Mouse (Mus musculus): ENCODE measurements around the gene Adam22.
"Not testable (repeated sequence)": the region's sequence is repeated elsewhere in the genome, so short reads cannot be mapped to it uniquely, and the experiment has no call there.

Adam22 gene

GRCm38 (mm10) chr5:8326671-8327070, 41.3 kb downstream of the Adam22 start:
- no peak for DNase-seq (ENCODE audit: extremely low spot score, low spot score)

DNA sequence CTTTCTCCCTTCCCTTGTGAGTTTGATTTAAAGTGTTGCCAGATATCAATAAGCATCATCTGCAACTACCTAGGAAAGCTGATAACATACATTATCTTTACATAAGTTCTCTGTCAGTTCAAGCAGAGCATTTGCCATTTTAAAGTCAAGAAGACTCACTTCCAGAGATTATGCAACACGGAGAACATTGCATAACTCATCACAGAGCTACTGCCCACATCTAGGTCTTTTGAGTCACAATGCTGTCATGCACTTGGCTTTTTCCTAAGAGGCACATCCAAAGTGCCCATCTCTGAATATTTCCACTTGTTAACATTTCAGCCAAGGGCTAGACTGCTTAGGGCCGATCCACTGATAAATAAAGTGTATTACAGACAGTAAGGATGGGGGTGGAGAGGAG, 55.6 kb downstream of the Adam22 start:
- DNase-seq (ENCODE audit: extremely low spot score, low spot score): no peak

GRCm38 (mm10) chr5:8310907-8311306, 57.1 kb downstream of the Adam22 start:
- no peak for DNase-seq (ENCODE audit: extremely low spot score, low spot score)

DNA sequence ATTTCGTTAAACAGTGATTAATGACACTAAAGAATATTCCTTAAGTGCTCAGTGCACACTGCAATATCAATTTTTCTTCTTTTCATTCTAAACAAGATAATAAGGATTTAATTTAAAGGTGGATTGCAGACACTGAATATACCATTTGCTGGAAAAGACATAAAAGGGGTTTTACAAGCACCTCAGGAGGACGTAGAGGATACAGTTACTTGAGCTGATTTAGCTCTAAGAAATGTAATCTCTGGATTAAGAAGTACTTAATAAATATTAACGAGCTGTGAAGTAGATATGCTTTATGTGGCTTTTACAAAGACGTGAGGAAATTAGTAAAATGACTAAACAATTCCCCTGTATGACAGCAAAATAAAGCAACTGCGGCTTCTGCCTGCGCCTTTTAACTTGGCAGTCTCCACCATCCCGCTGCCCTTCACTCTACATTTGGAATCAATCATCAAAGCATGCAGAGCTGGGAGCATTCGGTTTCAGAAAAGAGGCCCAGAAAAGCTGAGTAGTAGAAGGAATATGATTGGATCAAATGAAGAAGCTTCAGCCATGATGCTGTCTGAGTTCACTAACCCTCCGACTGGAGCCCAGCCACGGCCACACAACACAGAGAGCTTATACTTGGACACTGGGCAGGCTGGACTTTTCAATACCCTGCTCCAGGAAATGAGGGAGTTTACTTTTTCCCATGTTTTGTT, 70.1 kb downstream of the Adam22 start:
- DNase-seq (ENCODE audit: extremely low spot score, low spot score): no peak

DNA sequence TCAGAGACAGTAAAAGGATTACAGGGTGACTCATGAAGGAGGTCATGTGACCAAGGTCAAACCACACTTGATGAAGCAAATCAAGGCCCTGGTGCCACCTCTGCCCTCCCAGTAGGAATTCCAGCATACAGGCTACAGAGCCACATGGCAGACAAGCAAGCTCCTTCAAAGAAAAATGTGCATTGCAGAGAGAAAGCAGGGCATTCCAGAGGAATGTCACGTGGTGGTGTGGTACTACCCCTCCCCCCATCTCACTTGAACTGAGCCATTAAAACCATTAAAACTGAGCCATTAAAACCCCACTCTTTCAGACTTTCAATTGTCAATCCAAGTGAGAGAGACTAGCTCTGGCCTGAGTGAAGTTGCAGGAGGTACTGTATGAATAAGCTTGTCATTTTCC, 74.7 kb downstream of the Adam22 start:
- no peak for DNase-seq (ENCODE audit: extremely low spot score, low spot score)

GRCm38 (mm10) chr5:8291496-8291895, 76.5 kb downstream of the Adam22 start:
- DNase-seq (ENCODE audit: extremely low spot score, low spot score): no peak

- DNase-seq (ENCODE audit: extremely low spot score, low spot score): no peak
Measured at GRCm38 (mm10) chr5:8289678-8290614, 78.0 kb downstream of the Adam22 start.

DNA sequence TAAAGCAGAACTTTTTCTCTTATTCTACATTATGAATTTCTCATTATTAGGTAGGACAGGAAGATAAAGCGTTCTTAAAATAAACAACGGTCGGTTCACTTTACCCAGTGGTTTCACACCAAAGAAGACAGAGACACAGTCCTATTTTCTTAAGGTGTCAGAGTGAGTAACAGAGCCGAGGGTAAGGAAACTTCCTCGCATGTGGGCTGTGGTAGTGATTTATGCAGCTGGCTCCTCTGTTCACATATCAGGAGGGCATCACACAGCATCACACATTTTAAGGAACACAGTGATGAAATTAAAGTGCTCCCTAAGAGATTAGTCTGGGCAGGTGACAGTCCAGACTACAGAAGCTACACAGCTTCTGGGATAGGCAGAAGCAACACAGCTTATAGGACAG, 83.8 kb downstream of the Adam22 start:
- DNase-seq (ENCODE audit: extremely low spot score, low spot score): no peak

DNA sequence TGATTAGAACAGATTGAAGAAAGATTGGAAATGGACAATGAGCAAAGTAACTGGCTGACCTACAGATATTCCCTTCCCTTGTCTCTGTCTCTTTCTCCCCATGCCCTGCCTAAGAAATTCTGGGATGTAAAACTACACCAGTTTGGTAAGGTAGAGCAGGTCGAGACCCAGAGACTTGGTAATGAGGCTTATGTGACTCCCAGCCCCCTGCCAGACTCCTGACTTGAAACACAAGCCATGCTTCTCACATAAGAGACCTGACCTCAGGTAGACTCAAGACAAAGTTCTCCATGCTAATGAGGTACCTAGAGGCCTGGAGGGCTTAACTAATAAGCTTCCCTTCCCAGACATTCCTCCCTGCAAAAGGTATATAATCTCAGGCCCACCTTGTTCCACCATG, 91.8 kb downstream of the Adam22 start:
- no peak for DNase-seq (ENCODE audit: extremely low spot score, low spot score)

- no peak for DNase-seq (ENCODE audit: extremely low spot score, low spot score)
Measured at GRCm38 (mm10) chr5:8257366-8257765, 110.6 kb downstream of the Adam22 start.

DNA sequence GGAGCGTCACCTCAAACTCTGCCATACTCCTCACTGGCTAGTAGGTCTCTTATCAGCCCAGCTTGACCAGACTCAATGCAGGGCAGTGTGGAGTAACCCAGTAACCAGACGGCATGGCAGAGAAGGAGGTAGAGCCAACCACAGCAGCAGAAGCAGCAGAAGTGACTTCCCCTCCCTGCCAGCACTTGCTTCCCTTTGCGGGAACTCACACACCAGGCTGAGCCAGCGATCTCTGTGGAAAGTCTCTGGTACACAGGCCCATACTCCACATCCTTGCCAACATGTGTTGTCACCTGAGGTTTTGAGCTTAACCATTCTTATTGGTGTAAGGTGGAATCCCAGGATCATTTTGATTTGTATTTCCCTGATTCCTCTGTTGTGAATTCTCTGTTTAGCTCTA, 111.5 kb downstream of the Adam22 start:
- DNase-seq (ENCODE audit: extremely low spot score, low spot score): no peak

- no peak for DNase-seq (ENCODE audit: extremely low spot score, low spot score)
Measured at GRCm38 (mm10) chr5:8244696-8245095, 123.3 kb downstream of the Adam22 start.

DNA sequence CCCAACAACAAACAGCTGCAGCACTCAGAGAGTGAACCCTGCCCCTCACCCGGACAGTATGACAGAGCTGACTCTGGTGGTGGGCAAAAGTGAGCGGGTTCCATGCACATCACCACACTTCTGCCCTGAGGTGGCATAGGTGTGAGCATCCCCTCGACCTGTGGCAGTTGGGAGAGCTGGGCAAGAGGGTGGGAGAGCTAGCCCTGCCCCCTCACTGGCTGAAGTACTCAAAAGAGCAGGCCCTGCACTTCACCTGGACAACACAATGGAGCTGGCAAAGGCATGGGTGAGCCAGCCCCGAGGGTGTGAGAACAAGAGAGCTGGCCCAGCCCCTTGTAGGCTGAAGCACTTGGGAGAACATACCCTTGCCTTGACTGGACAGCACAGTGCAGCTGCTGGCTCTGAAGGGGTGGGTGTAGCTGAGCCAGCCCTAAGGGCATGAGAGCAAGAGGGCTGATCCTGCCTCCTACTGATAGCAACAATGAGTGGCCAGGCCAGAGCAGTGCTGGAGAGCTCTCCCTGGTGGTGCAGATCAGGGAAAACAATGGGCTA, 124.8 kb downstream of the Adam22 start:
- no peak for DNase-seq (ENCODE audit: extremely low spot score, low spot score)

- DNase-seq (ENCODE audit: extremely low spot score, low spot score): no peak
Measured at GRCm38 (mm10) chr5:8242660-8243059, 125.3 kb downstream of the Adam22 start.

- DNase-seq (ENCODE audit: extremely low spot score, low spot score): no peak
Measured at GRCm38 (mm10) chr5:8227073-8227472, 140.9 kb downstream of the Adam22 start.

GRCm38 (mm10) chr5:8224321-8224705, 143.6 kb downstream of the Adam22 start:
- no peak for DNase-seq (ENCODE audit: extremely low spot score, low spot score)

GRCm38 (mm10) chr5:8223597-8224320, 144.2 kb downstream of the Adam22 start:
- DNase-seq (ENCODE audit: extremely low spot score, low spot score): no peak

DNA sequence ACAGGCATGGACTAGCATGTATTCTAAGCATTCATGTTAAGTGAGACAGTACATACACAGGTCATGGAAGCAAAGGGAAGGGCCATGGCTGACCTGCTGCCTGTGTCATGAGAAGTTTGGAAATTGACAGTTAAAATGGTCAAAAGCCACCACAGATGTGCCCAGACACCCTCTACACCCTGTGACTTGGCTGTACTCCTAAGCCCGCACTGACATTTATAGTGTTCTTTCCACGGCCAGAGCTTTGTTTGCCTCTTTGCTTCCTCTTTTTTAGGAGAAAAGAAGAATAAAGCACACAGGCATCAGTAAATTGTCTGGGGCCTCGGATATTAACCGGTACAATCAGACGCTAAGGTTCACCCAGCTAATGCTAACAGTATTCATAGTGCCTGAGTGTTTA, 146.3 kb downstream of the Adam22 start:
- no peak for DNase-seq (ENCODE audit: extremely low spot score, low spot score)

DNA sequence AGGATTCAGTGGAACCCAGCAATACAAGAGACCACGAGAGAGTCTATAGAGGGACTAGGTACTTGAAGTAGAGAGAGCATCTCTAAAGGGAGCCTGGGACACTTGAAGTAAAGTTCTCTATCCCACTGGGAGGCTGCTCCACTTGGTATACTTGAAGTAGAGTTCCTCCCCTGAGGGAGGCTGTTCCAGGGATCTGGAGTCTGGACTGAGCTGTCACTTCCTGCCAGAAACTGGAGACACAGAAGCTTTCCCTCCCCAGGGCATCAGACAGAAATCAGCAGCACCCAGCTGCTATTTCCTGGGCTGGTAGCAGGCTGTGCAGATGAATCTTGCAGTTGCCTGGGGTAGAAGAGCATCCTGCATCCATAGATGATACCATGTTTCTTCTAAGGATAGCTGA, 152.1 kb downstream of the Adam22 start:
- no peak for DNase-seq (ENCODE audit: extremely low spot score, low spot score)

DNA sequence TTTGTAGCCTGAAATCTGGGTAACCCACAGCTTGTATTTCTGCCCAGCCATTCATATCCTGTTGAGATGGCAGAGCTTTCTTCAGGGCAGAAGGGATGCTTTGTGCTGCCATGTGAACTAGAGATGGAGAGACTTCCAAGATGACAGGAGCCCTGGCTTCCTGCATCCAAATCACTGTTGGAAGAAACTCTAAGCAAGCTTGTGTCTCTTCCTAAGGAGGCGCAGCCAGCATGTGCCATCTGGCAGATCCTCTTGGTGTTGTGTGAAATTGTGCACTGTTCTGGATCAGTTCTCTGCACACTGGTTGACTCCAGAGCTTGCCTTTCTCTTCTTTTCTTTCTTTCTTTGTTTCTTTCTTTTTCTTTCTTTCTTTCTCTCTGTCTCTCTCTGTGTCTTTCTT, 183.0 kb downstream of the Adam22 start:
- not testable (repeated sequence) for DNase-seq (ENCODE audit: extremely low spot score, low spot score)

- DNase-seq (ENCODE audit: extremely low spot score, low spot score): no peak
Measured at GRCm38 (mm10) chr5:8180646-8181045, 187.3 kb downstream of the Adam22 start.

DNA sequence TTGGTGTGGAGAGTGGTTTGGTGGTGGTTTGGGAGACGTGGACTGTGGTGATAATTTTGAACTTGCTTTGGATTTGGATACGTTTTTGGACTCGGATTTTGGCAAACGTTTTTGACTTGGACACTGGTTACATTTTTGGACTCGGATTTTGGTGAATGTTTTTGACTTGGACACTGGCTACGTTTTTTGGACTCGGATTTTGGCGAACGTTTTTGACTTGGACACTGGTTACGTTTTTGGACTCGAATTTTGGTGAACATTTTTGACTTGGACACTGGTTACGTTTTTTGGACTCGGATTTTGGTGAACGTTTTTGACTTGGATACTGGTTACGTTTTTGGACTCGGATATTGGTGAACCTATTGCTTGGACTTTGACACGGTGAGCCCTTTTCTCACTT, 189.8 kb downstream of the Adam22 start:
- DNase-seq (ENCODE audit: extremely low spot score, low spot score): no peak
